Mouse (Mus musculus): ENCODE measurements around the gene Traf7. TPM values are rescaled to one million over a fixed set of nuclear protein-coding genes. Genes with fewer than 3 reads are reported as not detected.

Traf7 gene
- polyA plus RNA-seq, 1 experiment, result 163 TPM

GRCm38 (mm10) chr17:24514270-24515257, 13.2 kb downstream of the Traf7 start:
- Histone ChIP-seq H3K27ac (ENCODE audit: insufficient read depth, low read length) (no peak overlapping the region), H3K4me3 (ENCODE audit: insufficient read depth, low read length) (no peak overlapping the region)

GRCm38 (mm10) chr17:24513609-24514008, 14.1 kb downstream of the Traf7 start:
- no peaks in the 10 kb centered on the region for H3K4me1 ChIP-seq (ENCODE audit: control insufficient read depth, insufficient read depth, low read length)
- no peak for TF ChIP-seq CTCF (IDR thresholded peaks at IDR 0.05; ENCODE audit: borderline replicate concordance, insufficient read depth, low read length)
- TF ChIP-seq POLR2A (IDR thresholded peaks at IDR 0.05; ENCODE audit: low read depth, low read length), result no peak
- no peak overlapping the region for H3K27ac ChIP-seq (ENCODE audit: insufficient read depth, low read length)
- no peak overlapping the region for H3K4me3 ChIP-seq (ENCODE audit: insufficient read depth, low read length)

More at GRCm38 (mm10) chr17:24514270-24515257, 13.2 kb downstream of the Traf7 start:
- no peaks in the 10 kb centered on the region for H3K4me1 ChIP-seq (ENCODE audit: control insufficient read depth, insufficient read depth, low read length)
- TF ChIP-seq CTCF (IDR thresholded peaks at IDR 0.05; ENCODE audit: borderline replicate concordance, insufficient read depth, low read length) (no peak), POLR2A (IDR thresholded peaks at IDR 0.05; ENCODE audit: low read depth, low read length) (no peak)

GRCm38 (mm10) chr17:24507806-24508460, 19.8 kb downstream of the Traf7 start:
- no peaks in the 10 kb centered on the region for H3K4me1 ChIP-seq (ENCODE audit: control insufficient read depth, insufficient read depth, low read length)
- no peak overlapping the region for H3K27ac ChIP-seq (ENCODE audit: insufficient read depth, low read length)
- TF ChIP-seq POLR2A (IDR thresholded peaks at IDR 0.05; ENCODE audit: low read depth, low read length) (no peak), CTCF (IDR thresholded peaks at IDR 0.05; ENCODE audit: borderline replicate concordance, insufficient read depth, low read length) (no peak)
- no peak overlapping the region for H3K4me3 ChIP-seq (ENCODE audit: insufficient read depth, low read length)

- no peak overlapping the region for H3K27ac ChIP-seq (ENCODE audit: insufficient read depth, low read length)
- TF ChIP-seq CTCF (IDR thresholded peaks at IDR 0.05; ENCODE audit: borderline replicate concordance, insufficient read depth, low read length) (no peak), POLR2A (IDR thresholded peaks at IDR 0.05; ENCODE audit: low read depth, low read length) (no peak)
- H3K4me3 ChIP-seq (ENCODE audit: insufficient read depth, low read length), result no peak overlapping the region
- no peaks in the 10 kb centered on the region for H3K4me1 ChIP-seq (ENCODE audit: control insufficient read depth, insufficient read depth, low read length)
Measured at GRCm38 (mm10) chr17:24507129-24507664, 20.5 kb downstream of the Traf7 start.

- Histone ChIP-seq H3K27ac (ENCODE audit: insufficient read depth, low read length) (no peak overlapping the region), H3K4me3 (ENCODE audit: insufficient read depth, low read length) (no peak overlapping the region), H3K4me1 (ENCODE audit: control insufficient read depth, insufficient read depth, low read length) (no peaks in the 10 kb centered on the region)
- TF ChIP-seq CTCF (IDR thresholded peaks at IDR 0.05; ENCODE audit: borderline replicate concordance, insufficient read depth, low read length), result no peak
- no peak for TF ChIP-seq POLR2A (IDR thresholded peaks at IDR 0.05; ENCODE audit: low read depth, low read length)
Measured at GRCm38 (mm10) chr17:24506332-24507070, 21.2 kb downstream of the Traf7 start.

GRCm38 (mm10) chr17:24505286-24505955, 22.3 kb downstream of the Traf7 start:
- Histone ChIP-seq H3K4me1 (ENCODE audit: control insufficient read depth, insufficient read depth, low read length) (no peaks in the 10 kb centered on the region), H3K4me3 (ENCODE audit: insufficient read depth, low read length) (no peak overlapping the region), H3K27ac (ENCODE audit: insufficient read depth, low read length) (no peak overlapping the region)
- TF ChIP-seq POLR2A (IDR thresholded peaks at IDR 0.05; ENCODE audit: low read depth, low read length), result no peak
- TF ChIP-seq CTCF (IDR thresholded peaks at IDR 0.05; ENCODE audit: borderline replicate concordance, insufficient read depth, low read length), result no peak

- Histone ChIP-seq H3K27ac (ENCODE audit: insufficient read depth, low read length) (no peak overlapping the region), H3K4me1 (ENCODE audit: control insufficient read depth, insufficient read depth, low read length) (no peaks in the 10 kb centered on the region), H3K4me3 (ENCODE audit: insufficient read depth, low read length) (no peak overlapping the region)
- TF ChIP-seq CTCF (IDR thresholded peaks at IDR 0.05; ENCODE audit: borderline replicate concordance, insufficient read depth, low read length), result no peak
- no peak for TF ChIP-seq POLR2A (IDR thresholded peaks at IDR 0.05; ENCODE audit: low read depth, low read length)
Measured at GRCm38 (mm10) chr17:24504085-24504484, 23.7 kb downstream of the Traf7 start.

- H3K27ac ChIP-seq (ENCODE audit: insufficient read depth, low read length), result no peak overlapping the region
- peak; percentile 54; the same call in 1 of the 2 replicates for TF ChIP-seq CTCF (IDR thresholded peaks at IDR 0.05; ENCODE audit: borderline replicate concordance, insufficient read depth, low read length)
- TF ChIP-seq POLR2A (IDR thresholded peaks at IDR 0.05; ENCODE audit: low read depth, low read length), result no peak
- no peaks in the 10 kb centered on the region for H3K4me1 ChIP-seq (ENCODE audit: control insufficient read depth, insufficient read depth, low read length)
- H3K4me3 ChIP-seq (ENCODE audit: insufficient read depth, low read length), result no peak overlapping the region
Measured at GRCm38 (mm10) chr17:24502208-24502607, 25.5 kb downstream of the Traf7 start.

GRCm38 (mm10) chr17:24496026-24496425, 31.7 kb downstream of the Traf7 start:
- Histone ChIP-seq H3K27ac (ENCODE audit: insufficient read depth, low read length) (no peak overlapping the region), H3K4me3 (ENCODE audit: insufficient read depth, low read length) (no peak overlapping the region), H3K4me1 (ENCODE audit: control insufficient read depth, insufficient read depth, low read length) (no peaks in the 10 kb centered on the region)
- no peak for TF ChIP-seq CTCF (IDR thresholded peaks at IDR 0.05; ENCODE audit: borderline replicate concordance, insufficient read depth, low read length)
- TF ChIP-seq POLR2A (IDR thresholded peaks at IDR 0.05; ENCODE audit: low read depth, low read length), result no peak

All from embryonic fibroblast, embryonic 13.5 days (primary cell).